Mouse (Mus musculus): ENCODE data around the gene Galk1.

- TF ChIP-seq POLR2A (IDR thresholded peaks at IDR 0.05; ENCODE audit: control insufficient read depth, extremely low read depth, insufficient read depth, low read length, poor library complexity) (no peak), CTCF (IDR thresholded peaks at IDR 0.05; ENCODE audit: borderline replicate concordance, control insufficient read depth, extremely low read depth, insufficient read depth, low read length, poor library complexity) (no peak)
These were observed 8.0 kb upstream of the Galk1 start for GRCm38 (mm10) chr11:116020519-116020922.

Measured in thymus, adult 2 months (tissue).